Mouse (Mus musculus) naive thymus-derived CD4-positive, alpha-beta T cell, adult 2 months (primary cell): ENCODE data around the gene Reln.

Experiments
- DNase-seq: peaks from one replicate; pipeline ENCODE4 v3.0.0-alpha.2; 2011; ENCODE audit warnings: low read depth

The Reln gene

GRCm38 (mm10) chr5:22208311-22209021 is 136.0 kb downstream of the Reln start:
- DNase-seq = no peak

- DNase-seq = no peak
Measured at GRCm38 (mm10) chr5:22197926-22198325, 146.6 kb downstream of the Reln start.

GRCm38 (mm10) chr5:22196891-22197290 is 147.6 kb downstream of the Reln start:
- no peak for DNase-seq

DNA sequence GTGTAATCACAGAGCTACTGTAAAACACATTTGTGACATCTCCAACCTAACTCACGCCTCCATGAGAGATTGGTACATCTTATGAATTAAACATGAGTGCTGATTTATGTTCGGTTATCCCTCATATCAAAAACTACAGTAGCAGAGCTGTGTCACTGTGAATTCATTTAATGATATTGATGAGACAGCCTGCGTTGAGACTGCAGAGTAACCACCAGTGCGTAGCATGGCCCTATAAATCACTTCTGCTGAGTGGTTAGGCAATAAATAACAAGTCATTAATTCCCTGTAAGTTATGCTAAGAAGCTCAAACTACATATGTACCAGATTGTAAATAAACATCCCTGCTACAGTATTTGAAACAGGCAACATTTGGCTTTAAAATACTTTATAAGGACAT is 148.0 kb downstream of the Reln start:
- DNase-seq = no peak

DNA sequence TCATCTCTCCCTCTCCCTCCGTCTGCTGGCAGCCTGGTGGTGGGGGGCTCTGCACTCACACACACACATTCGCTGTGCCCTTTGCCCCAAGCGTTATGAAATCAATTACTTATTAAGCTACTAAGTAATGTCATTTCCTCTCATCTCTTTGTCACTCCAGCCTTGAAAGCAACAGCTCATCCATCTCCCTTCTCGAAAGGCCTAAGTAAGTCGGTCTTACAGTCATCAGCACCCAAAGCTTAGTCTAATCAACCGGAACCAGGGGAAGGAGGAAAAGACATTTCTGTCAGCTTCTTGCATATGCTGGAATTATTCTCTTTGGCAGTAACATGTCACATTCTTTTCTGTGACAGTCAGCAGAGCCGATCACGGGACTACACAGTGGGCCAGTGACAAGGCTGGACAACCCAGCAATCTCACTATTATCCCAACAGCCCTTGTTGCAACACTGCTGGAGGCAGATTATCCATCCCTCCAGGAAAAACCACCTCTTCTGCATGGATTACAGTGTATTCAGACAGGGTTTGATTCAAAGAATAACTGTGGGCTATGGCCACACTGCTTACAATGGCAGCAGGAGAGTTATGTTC is 149.1 kb downstream of the Reln start:
- DNase-seq = no peak

DNA sequence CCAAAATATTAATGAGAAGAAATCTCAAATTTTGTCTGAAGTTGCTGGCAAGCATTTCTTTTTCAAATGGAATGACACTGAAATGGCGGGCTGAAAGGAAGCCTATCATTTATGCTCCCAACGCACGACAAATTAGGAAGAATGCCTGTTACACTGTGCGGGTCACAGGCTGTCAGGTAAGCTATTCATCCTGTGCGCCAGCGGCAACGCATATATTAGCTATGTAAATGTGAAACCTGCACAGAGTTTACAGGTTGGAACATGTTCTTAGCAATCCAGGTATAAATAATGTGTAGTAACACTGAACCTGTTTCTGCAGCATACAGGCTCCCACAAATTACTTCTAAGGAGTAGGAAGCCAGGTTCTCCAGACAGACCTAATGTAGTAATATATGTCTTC is 152.7 kb downstream of the Reln start:
- no peak for DNase-seq

DNA sequence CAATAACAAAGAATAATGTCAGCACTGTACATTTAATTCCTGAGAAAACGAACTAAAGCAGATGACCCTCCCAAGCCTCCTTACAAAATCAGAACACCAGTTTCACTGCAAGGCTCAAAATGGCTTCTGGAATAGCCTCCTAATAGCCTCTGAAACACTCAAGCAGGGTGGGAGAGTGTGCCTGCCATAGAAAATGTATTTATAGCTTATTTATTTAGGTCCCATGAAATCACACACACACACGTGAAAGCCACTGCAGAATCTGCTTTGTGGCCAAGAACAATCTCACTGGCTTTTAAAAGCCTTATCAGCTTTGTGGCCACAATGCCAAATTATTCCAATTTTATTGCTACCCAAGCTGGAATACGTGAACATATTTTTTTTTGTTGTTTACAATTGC is 154.2 kb downstream of the Reln start:
- no peak for DNase-seq

DNA sequence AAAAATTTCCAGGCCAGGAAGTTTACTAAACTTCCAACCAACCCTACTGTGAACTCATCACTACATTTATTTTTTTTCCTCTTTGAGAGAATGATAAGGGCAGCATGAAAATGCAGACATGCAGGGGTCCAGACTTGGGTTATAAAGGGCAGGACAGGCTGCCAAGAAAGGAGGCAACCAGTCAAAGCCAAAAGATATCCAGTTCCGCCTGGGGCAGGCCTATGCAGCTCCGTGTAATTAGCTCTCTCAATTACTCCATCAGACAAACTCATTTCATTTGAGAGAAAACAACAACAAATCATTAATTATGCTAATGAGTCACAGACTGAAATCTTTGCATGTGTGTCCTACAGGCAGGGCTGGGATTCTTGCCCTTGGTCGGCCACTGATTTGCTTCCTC is 156.9 kb downstream of the Reln start:
- no peak for DNase-seq

DNA sequence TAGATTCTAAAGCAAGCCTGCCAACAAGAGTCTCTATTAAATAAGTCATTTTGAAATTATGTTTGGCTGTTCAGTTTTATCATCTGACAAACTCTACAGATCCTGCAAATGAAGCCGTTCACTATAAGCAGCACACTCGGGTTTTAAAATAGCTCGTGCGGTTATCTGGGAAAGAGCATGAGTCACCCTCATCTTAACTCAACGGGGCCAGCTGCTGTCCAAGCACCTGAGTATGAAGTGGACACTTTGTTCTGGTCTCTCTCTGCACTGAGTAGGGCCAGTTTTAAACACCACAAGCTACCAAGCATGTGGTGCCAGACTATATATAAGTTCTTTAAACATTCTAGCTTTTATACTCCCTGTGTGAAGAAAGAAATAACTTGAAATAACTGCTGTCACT is 168.0 kb downstream of the Reln start:
- no peak for DNase-seq

DNA sequence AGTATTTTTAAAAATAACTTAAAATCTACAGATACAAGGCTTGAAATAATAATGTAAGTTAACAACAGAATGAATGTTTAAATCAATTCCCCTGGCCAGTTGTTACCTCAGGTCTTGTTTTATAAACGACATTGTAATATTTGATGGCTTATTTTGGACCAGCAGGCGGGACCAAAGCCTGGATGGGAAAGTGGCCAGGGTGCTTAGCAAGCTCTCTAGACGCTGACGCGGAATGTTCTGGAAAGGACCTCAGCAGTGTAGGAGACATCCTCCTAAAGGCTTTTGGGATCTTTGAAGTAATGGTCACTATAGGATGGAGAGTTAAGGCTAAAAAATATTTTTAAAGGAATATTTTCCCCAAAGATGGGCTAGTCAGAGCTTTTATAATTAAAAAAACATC is 173.2 kb downstream of the Reln start:
- no peak for DNase-seq

GRCm38 (mm10) chr5:22164060-22164934 is 180.2 kb downstream of the Reln start:
- DNase-seq = no peak

DNA sequence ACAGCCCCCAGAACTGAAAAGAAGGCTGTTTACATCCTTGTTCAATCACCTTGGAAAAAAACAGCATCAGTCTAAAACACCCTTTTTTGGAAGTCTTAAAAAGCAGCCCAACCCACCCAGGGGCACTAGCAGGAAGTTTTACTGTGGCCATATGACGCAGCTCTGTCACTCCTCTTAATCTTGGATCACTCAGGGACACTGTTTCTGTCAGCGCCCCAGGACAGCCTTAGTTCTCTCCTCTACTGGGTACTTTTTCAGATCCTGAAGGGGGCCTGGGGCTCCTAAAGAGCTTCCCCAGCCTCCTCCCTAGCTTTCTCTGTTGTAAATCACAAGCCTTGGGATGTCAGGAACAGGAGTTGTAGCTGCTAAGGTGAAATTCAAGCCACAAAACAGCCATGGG is 183.6 kb downstream of the Reln start:
- no peak for DNase-seq

DNA sequence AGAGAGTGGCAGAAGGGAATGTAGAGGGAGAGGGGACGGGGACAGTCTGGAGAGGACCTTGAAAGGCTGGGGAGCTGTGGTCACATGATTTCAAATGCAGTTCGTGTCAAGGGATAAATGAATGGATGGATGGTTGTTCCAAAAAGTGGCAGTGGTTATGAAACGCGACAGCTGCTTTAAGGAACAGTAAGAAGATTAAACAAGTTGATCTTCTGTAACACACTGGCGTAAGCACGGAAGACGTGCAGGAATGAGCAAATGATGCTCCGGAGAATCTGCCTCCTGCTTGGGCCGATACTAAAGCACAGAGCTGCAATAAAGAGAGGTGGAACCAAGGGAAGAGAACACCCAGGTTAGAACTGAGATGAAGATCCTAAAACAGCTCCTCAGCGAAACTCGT is 185.7 kb downstream of the Reln start:
- no peak for DNase-seq

DNA sequence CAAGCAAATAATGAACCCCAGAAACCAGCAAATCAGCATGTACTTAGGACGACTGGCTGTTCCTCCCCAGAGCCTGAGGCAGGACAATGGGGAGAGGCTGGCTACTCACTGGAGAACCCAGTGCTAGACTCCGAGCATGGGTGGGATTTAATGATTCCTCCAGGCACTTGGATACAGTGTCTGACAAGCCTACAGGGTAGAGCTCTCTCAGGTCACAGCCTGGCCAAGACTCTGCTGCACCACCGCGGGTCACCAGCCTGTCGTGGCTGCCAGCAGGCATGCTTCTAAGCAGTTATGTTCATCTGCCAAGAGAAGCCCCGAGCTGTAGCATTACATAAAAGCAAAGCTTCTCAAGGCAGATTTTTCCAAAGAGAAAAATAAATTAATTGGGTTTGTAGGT is 190.9 kb downstream of the Reln start:
- no peak for DNase-seq

DNA sequence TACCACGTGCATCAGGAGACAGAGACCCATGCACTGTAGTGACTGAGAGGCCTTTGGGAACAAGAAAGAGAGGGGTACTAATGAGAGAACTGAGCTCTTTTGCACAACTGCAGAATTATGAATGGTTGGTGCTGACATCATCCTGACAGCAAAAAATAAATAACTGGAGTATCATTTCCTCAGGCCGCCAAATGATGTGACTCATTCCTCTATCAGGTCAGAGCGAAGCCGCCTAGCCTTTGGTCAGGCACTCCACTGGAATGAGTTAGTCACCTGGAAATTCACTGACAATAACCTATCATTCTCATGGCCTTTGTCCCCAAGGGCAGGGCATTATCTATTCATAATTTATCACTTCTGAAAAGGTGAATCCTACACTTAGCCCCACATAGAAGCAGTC is 202.7 kb downstream of the Reln start:
- DNase-seq = no peak

DNA sequence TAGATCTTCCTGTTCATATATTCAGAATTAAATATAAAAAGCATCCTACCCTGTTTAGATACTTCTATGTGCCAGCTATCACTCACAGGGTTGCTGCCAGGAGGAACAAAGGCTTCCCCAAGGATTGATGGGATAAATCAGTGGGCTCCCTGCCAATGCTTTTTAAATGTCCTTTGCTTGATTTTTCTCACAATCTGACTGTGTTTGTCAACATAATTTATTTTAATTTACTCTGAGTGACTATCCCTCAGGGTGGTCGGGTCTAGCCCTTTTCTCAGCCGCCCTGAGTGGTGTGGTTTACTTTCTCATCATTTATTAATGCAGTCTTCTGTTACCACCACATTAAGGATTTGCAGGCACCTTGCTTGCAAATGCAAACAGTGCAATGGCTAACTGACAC is 205.5 kb downstream of the Reln start:
- DNase-seq = no peak

DNA sequence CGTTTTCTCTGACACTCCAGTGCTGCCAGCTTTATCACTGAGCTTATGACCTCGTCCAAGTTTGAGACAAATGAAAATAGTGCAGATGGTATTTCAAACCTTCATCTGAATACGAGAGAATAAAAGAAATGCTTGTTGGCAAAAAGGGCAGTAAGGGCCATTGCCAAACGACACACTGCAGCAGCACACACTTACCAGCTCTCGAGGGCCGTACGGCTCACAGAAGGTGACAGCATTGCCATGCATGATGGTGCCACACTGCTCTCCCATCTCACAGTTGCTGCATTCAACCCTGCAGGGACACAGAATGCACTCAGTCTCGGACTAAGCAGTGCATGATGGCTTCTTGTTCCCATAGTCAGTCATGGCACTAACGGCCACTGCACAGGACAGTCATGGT is 210.1 kb downstream of the Reln start:
- DNase-seq = no peak

DNA sequence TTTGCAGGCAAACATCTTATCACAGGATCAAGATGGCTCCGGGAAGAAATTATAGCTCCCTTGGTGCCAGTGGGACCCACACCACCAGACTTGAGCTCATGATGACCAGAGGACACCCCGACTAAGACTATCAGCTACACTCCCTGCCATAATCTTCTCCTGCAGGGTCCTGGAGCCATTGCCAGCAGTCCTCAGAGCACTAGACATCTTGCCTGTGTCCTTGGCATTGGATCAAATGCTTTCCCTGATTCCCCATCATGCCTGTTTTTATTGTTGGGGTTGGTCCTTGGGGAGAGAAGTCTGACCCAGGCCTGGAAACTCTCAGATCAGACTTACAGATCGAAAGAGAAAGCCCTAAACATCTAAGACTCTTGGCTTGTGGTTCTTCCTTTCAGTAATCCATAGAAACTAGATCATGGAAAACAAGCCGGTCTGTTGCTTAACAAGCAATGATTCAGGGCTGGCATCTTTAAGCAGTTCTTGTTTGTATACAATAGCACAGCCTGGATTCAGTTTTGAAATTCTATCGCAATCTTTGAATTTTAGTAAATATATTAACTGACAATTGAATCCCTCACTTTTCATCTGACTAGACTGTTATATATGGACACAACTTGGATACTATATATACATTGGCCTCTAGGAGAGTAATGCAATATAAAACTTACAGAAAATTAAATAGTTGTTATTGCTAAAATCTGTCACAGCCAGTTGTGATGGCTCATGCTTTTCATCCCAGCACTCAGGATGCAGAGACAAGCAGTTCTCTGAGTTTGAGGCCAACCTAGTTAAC is 212.6 kb downstream of the Reln start:
- no peak for DNase-seq

- DNase-seq = no peak
Measured at GRCm38 (mm10) chr5:22127583-22127982, 216.9 kb downstream of the Reln start.

- no peak for DNase-seq
Measured at GRCm38 (mm10) chr5:22119296-22119695, 225.2 kb downstream of the Reln start.

- DNase-seq = no peak
Measured at GRCm38 (mm10) chr5:22118456-22118855, 226.0 kb downstream of the Reln start.

DNA sequence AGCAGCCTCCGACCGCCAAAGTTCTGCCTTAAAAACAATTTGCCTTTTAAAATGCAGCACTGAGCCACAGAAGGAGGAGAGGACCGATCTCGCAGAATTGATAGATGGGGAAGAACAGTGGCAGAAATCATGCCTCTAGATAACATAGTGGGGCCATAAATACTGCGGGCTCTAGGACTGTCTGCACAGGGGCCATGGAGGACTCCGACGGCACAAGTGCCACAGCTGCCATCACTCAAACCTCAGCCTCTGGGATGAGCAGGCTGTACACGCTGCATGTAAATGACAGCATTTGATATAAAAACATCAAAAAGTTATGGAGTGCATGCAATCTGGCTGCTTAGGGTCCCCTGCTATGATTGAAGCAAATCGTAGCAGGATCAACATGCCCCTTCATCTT is 227.6 kb downstream of the Reln start:
- DNase-seq = no peak
